Mouse (Mus musculus): ENCODE measurements around the gene Coq2. TPM values are rescaled to one million over a fixed set of nuclear protein-coding genes. Genes with fewer than 3 reads are reported as not detected.

The Coq2 gene
- polyA plus RNA-seq, 1 experiment from 2014 or later, result 68.5 TPM

GRCm38 (mm10) chr5:100628807-100629206, 46.1 kb downstream of the Coq2 start:
- Histone ChIP-seq H3K4me2 (replicated peaks; ENCODE audit: low read depth, low read length) (no peak overlapping the region), H3K4me3 (ENCODE audit: low read length) (no peak overlapping the region), H3K27me3 (ENCODE audit: insufficient read depth, low read length) (no peaks in the 10 kb centered on the region), H3K4me1 (ENCODE audit: insufficient read depth, low read length) (0 out of 2 replicates have a peak, but pooled peaks cover 3% of the 10 kb centered on the region), H3K9ac (replicated peaks; ENCODE audit: low read length) (no peak overlapping the region), H3K27ac (ENCODE audit: low read length) (no peak overlapping the region), H3K9me3 (ENCODE audit: low read length) (no peaks in the 10 kb centered on the region), H3K36me3 (ENCODE audit: insufficient read depth, low read length) (no peaks in the 10 kb centered on the region)
- ATAC-seq (ENCODE audit: low FRiP score, low TSS enrichment), result no peak
- 94% methylated on average over 4 of the region's 4 CpGs for WGBS

GRCm38 (mm10) chr5:100626526-100626925, 48.4 kb downstream of the Coq2 start:
- no peak overlapping the region for H3K4me2 ChIP-seq (replicated peaks; ENCODE audit: low read depth, low read length)
- peaks cover 10% of the 10 kb centered on the region for H3K4me1 ChIP-seq (ENCODE audit: insufficient read depth, low read length)
- no peak overlapping the region for H3K27ac ChIP-seq (ENCODE audit: low read length)
- no peaks in the 10 kb centered on the region for H3K27me3 ChIP-seq (ENCODE audit: insufficient read depth, low read length)
- H3K4me3 ChIP-seq (ENCODE audit: low read length), result no peak overlapping the region
- H3K9ac ChIP-seq (replicated peaks; ENCODE audit: low read length), result no peak overlapping the region
- no peaks in the 10 kb centered on the region for H3K9me3 ChIP-seq (ENCODE audit: low read length)
- no peaks in the 10 kb centered on the region for H3K36me3 ChIP-seq (ENCODE audit: insufficient read depth, low read length)
- 0 out of 2 replicates have a peak, but pooled peaks have one; percentile 35 for ATAC-seq (ENCODE audit: low FRiP score, low TSS enrichment)
- 56% methylated on average over 6 of the region's 6 CpGs for WGBS

GRCm38 (mm10) chr5:100624743-100625360, 50.1 kb downstream of the Coq2 start:
- no peak for ATAC-seq (ENCODE audit: low FRiP score, low TSS enrichment)
- 68% methylated on average over 9 of the region's 9 CpGs for WGBS
- no peak overlapping the region for H3K4me3 ChIP-seq (ENCODE audit: low read length)
- peaks cover 11% of the 10 kb centered on the region for H3K4me1 ChIP-seq (ENCODE audit: insufficient read depth, low read length)
- no peaks in the 10 kb centered on the region for H3K27me3 ChIP-seq (ENCODE audit: insufficient read depth, low read length)
- no peak overlapping the region for H3K27ac ChIP-seq (ENCODE audit: low read length)
- no peaks in the 10 kb centered on the region for H3K36me3 ChIP-seq (ENCODE audit: insufficient read depth, low read length)
- no peak overlapping the region for H3K4me2 ChIP-seq (replicated peaks; ENCODE audit: low read depth, low read length)
- no peak overlapping the region for H3K9ac ChIP-seq (replicated peaks; ENCODE audit: low read length)
- no peaks in the 10 kb centered on the region for H3K9me3 ChIP-seq (ENCODE audit: low read length)

- H3K27ac ChIP-seq (ENCODE audit: low read length), result no peak overlapping the region
- ATAC-seq (ENCODE audit: low FRiP score, low TSS enrichment), result no peak
- peaks cover 11% of the 10 kb centered on the region for H3K4me1 ChIP-seq (ENCODE audit: insufficient read depth, low read length)
- H3K4me2 ChIP-seq (replicated peaks; ENCODE audit: low read depth, low read length), result no peak overlapping the region
- H3K9ac ChIP-seq (replicated peaks; ENCODE audit: low read length), result no peak overlapping the region
- no peak overlapping the region for H3K4me3 ChIP-seq (ENCODE audit: low read length)
- H3K9me3 ChIP-seq (ENCODE audit: low read length), result no peaks in the 10 kb centered on the region
- H3K27me3 ChIP-seq (ENCODE audit: insufficient read depth, low read length), result no peaks in the 10 kb centered on the region
- no peaks in the 10 kb centered on the region for H3K36me3 ChIP-seq (ENCODE audit: insufficient read depth, low read length)
- WGBS, result 84% methylated on average over 12 of the region's 12 CpGs
These were observed 52.3 kb downstream of the Coq2 start for GRCm38 (mm10) chr5:100622509-100623163.

- 31% methylated on average over 7 of the region's 8 CpGs for WGBS
- Histone ChIP-seq H3K27ac (ENCODE audit: low read length) (no peak overlapping the region), H3K9me3 (ENCODE audit: low read length) (no peaks in the 10 kb centered on the region), H3K27me3 (ENCODE audit: insufficient read depth, low read length) (no peaks in the 10 kb centered on the region), H3K4me3 (ENCODE audit: low read length) (no peak overlapping the region), H3K36me3 (ENCODE audit: insufficient read depth, low read length) (no peaks in the 10 kb centered on the region), H3K4me2 (replicated peaks; ENCODE audit: low read depth, low read length) (no peak overlapping the region), H3K4me1 (ENCODE audit: insufficient read depth, low read length) (peaks cover 11% of the 10 kb centered on the region), H3K9ac (replicated peaks; ENCODE audit: low read length) (no peak overlapping the region)
- peak; percentile 39; the same call in 1 of the 2 replicates for ATAC-seq (ENCODE audit: low FRiP score, low TSS enrichment)
These were observed 52.9 kb downstream of the Coq2 start for GRCm38 (mm10) chr5:100621876-100622508.

GRCm38 (mm10) chr5:100620952-100621351, 54.0 kb downstream of the Coq2 start:
- WGBS, result 63% methylated on average over 9 of the region's 9 CpGs
- Histone ChIP-seq H3K27ac (ENCODE audit: low read length) (no peak overlapping the region), H3K36me3 (ENCODE audit: insufficient read depth, low read length) (no peaks in the 10 kb centered on the region), H3K9me3 (ENCODE audit: low read length) (no peaks in the 10 kb centered on the region), H3K9ac (replicated peaks; ENCODE audit: low read length) (no peak overlapping the region), H3K4me3 (ENCODE audit: low read length) (no peak overlapping the region), H3K4me2 (replicated peaks; ENCODE audit: low read depth, low read length) (no peak overlapping the region), H3K4me1 (ENCODE audit: insufficient read depth, low read length) (peaks cover 11% of the 10 kb centered on the region), H3K27me3 (ENCODE audit: insufficient read depth, low read length) (no peaks in the 10 kb centered on the region)
- no peak for ATAC-seq (ENCODE audit: low FRiP score, low TSS enrichment)

GRCm38 (mm10) chr5:100619586-100620275, 55.2 kb downstream of the Coq2 start:
- Histone ChIP-seq H3K9me3 (ENCODE audit: low read length) (no peaks in the 10 kb centered on the region), H3K4me3 (ENCODE audit: low read length) (no peak overlapping the region), H3K27me3 (ENCODE audit: insufficient read depth, low read length) (no peaks in the 10 kb centered on the region), H3K9ac (replicated peaks; ENCODE audit: low read length) (no peak overlapping the region), H3K4me2 (replicated peaks; ENCODE audit: low read depth, low read length) (no peak overlapping the region), H3K36me3 (ENCODE audit: insufficient read depth, low read length) (no peaks in the 10 kb centered on the region), H3K27ac (ENCODE audit: low read length) (no peak overlapping the region), H3K4me1 (ENCODE audit: insufficient read depth, low read length) (peaks cover 11% of the 10 kb centered on the region)
- ATAC-seq (ENCODE audit: low FRiP score, low TSS enrichment), result no peak
- 91% methylated on average over 15 of the region's 15 CpGs for WGBS

- H3K9me3 ChIP-seq (ENCODE audit: low read length), result no peaks in the 10 kb centered on the region
- 85% methylated on average over 17 of the region's 17 CpGs for WGBS
These were observed 60.8 kb downstream of the Coq2 start for GRCm38 (mm10) chr5:100613896-100614768.

GRCm38 (mm10) chr5:100607868-100608267, 67.1 kb downstream of the Coq2 start:
- H3K4me2 ChIP-seq (replicated peaks; ENCODE audit: low read depth, low read length), result no peak overlapping the region
- H3K36me3 ChIP-seq (ENCODE audit: insufficient read depth, low read length), result no peaks in the 10 kb centered on the region
- no peak for ATAC-seq (ENCODE audit: low FRiP score, low TSS enrichment)
- 72% methylated on average over 9 of the region's 9 CpGs for whole genome bisulfite sequencing
- no peak overlapping the region for H3K4me3 ChIP-seq (ENCODE audit: low read length)
- H3K4me1 ChIP-seq (ENCODE audit: insufficient read depth, low read length), result peaks cover 5% of the 10 kb centered on the region; the same call in 1 of the 2 replicates
- H3K27ac ChIP-seq (ENCODE audit: low read length), result peak overlapping the region; percentile 32
- H3K9me3 ChIP-seq (ENCODE audit: low read length), result no peaks in the 10 kb centered on the region
- no peak overlapping the region for H3K9ac ChIP-seq (replicated peaks; ENCODE audit: low read length)
- no peaks in the 10 kb centered on the region for H3K27me3 ChIP-seq (ENCODE audit: insufficient read depth, low read length)

More at GRCm38 (mm10) chr5:100613896-100614768, 60.8 kb downstream of the Coq2 start:
- H3K4me2 ChIP-seq (replicated peaks; ENCODE audit: low read depth, low read length), result no peak overlapping the region
- no peak overlapping the region for H3K4me3 ChIP-seq (ENCODE audit: low read length)
- H3K27ac ChIP-seq (ENCODE audit: low read length), result no peak overlapping the region
- no peaks in the 10 kb centered on the region for H3K36me3 ChIP-seq (ENCODE audit: insufficient read depth, low read length)
- no peaks in the 10 kb centered on the region for H3K27me3 ChIP-seq (ENCODE audit: insufficient read depth, low read length)
- no peak for ATAC-seq (ENCODE audit: low FRiP score, low TSS enrichment)
- H3K4me1 ChIP-seq (ENCODE audit: insufficient read depth, low read length), result no peaks in the 10 kb centered on the region
- H3K9ac ChIP-seq (replicated peaks; ENCODE audit: low read length), result no peak overlapping the region

All from kidney, embryonic 16.5 days (tissue).